Mouse (Mus musculus): ENCODE measurements at regions not wholly inside any gene's neighbourhood (a gene's known extent, or its start where the extent isn't known, plus 50 kb on each side); places are given as distances from the start of the nearest gene placed in this dataset.
A peak's percentile ranks its signal among the peaks of the same experiment; 100 is the strongest.

DNA sequence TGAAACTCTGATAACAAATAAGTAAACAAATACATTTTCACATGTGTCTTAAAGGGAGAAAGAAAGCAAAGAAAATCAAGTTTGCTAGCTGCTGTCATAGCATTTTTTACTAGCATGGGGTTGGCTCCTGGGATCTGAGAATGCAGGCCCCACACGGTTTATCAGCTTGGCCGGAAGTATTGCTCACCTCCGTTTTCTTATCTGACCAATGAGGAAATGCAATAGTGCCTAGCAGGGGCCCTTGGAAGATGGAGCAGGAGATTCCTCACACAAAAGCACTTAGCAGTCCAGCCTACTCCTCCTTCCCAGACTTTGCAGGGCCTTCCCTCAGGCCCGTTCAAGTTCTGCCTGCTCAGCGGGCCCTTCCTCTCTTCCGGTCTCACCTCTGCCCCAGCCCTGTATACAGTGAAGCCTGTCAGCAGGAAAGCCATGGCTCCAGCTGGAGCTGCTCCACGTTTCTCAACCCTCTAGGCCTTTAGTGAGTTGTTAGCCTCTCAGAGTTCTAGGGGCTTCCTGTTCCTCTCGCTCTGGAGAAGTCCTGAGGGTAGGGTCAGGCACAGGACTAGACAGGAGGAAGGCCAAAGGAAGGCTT lies 270.5 kb downstream of the Uaca start:
- H3K4me3 ChIP-seq (ENCODE audit: low read depth, low read length) = no peak overlapping the region
- H3K9ac ChIP-seq (ENCODE audit: low read length) = no peak overlapping the region
- no peaks in the 10 kb centered on the region for H3K27me3 ChIP-seq (replicated peaks; ENCODE audit: control insufficient read depth, insufficient read depth, low read length)
- no peaks in the 10 kb centered on the region for H3K9me3 ChIP-seq (replicated peaks; ENCODE audit: control insufficient read depth, low read length)
- H3K4me1 ChIP-seq (ENCODE audit: control insufficient read depth, insufficient read depth, low read length) = peaks cover 9% of the 10 kb centered on the region
- no peaks in the 10 kb centered on the region for H3K36me3 ChIP-seq (ENCODE audit: control insufficient read depth, insufficient read depth, low read length)
- DNase-seq (ENCODE audit: low spot score) (no peak), ATAC-seq (no peak)
- no peak overlapping the region for H3K4me2 ChIP-seq (ENCODE audit: low read length)
- no peak overlapping the region for H3K27ac ChIP-seq (ENCODE audit: low read depth, low read length)
- 83% methylated on average over 8 of the region's 8 CpGs for WGBS

GRCm38 (mm10) chr9:61069553-61070314 lies 275.4 kb downstream of the Uaca start:
- Histone ChIP-seq H3K4me2 (ENCODE audit: low read length) (no peak overlapping the region), H3K27me3 (replicated peaks; ENCODE audit: control insufficient read depth, insufficient read depth, low read length) (no peaks in the 10 kb centered on the region), H3K27ac (ENCODE audit: low read depth, low read length) (peak overlapping the region; percentile 44), H3K4me3 (ENCODE audit: low read depth, low read length) (no peak overlapping the region), H3K36me3 (ENCODE audit: control insufficient read depth, insufficient read depth, low read length) (no peaks in the 10 kb centered on the region), H3K9ac (ENCODE audit: low read length) (no peak overlapping the region), H3K9me3 (replicated peaks; ENCODE audit: control insufficient read depth, low read length) (no peaks in the 10 kb centered on the region), H3K4me1 (ENCODE audit: control insufficient read depth, insufficient read depth, low read length) (peaks cover 8% of the 10 kb centered on the region)
- WGBS = 41% methylated on average over 13 of the region's 13 CpGs
- peak; percentile 32 for DNase-seq (ENCODE audit: low spot score)
- no peak for ATAC-seq

DNA sequence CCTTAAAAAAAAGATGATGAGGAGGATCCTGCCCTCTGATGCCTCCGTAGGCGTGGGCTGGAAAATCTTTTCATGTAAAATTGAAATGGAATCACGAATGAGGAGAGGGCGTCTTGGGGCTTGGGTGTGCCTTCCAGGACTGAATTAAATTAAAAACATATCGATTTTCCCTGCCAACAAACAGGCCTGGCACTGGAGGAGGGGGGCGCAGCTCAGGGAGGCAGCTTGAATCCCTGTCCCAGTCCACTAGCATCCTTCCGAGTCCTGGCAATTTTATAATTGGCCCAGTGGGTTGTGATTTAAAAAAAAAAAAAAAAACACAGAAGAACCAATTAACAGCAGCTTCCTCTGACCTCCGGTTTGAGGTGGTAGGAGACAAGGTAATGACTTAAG lies 276.0 kb downstream of the Uaca start:
- peaks cover 8% of the 10 kb centered on the region for H3K4me1 ChIP-seq (ENCODE audit: control insufficient read depth, insufficient read depth, low read length)
- no peak overlapping the region for H3K4me2 ChIP-seq (ENCODE audit: low read length)
- H3K27me3 ChIP-seq (replicated peaks; ENCODE audit: control insufficient read depth, insufficient read depth, low read length) = no peaks in the 10 kb centered on the region
- H3K9me3 ChIP-seq (replicated peaks; ENCODE audit: control insufficient read depth, low read length) = no peaks in the 10 kb centered on the region
- no peak for DNase-seq (ENCODE audit: low spot score)
- no peaks in the 10 kb centered on the region for H3K36me3 ChIP-seq (ENCODE audit: control insufficient read depth, insufficient read depth, low read length)
- no peak overlapping the region for H3K9ac ChIP-seq (ENCODE audit: low read length)
- no peak for ATAC-seq
- H3K27ac ChIP-seq (ENCODE audit: low read depth, low read length) = no peak overlapping the region
- 34% methylated on average over 8 of the region's 8 CpGs for WGBS
- no peak overlapping the region for H3K4me3 ChIP-seq (ENCODE audit: low read depth, low read length)

DNA sequence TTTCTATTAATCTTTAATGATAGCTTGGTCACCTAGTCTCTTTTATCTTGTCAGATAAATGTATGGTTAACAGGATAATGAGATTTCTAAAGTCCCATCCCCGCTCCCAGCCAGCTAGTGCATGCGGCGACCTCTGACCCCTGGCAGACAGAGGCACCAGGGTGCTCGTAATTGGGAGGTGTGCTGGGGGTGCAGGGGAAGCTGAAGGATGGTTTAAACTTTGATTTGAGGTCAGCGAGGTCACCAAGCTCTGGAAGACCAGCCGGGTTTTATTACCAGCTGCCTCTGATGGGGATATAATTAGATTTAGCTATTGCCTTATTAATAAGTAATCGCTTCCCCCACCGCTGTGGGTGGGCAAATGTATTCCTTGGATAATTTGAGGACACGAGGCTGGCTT lies 276.5 kb downstream of the Uaca start:
- Histone ChIP-seq H3K36me3 (ENCODE audit: control insufficient read depth, insufficient read depth, low read length) (no peaks in the 10 kb centered on the region), H3K4me1 (ENCODE audit: control insufficient read depth, insufficient read depth, low read length) (peaks cover 8% of the 10 kb centered on the region), H3K9ac (ENCODE audit: low read length) (no peak overlapping the region), H3K4me2 (ENCODE audit: low read length) (no peak overlapping the region), H3K27me3 (replicated peaks; ENCODE audit: control insufficient read depth, insufficient read depth, low read length) (no peaks in the 10 kb centered on the region), H3K4me3 (ENCODE audit: low read depth, low read length) (no peak overlapping the region), H3K27ac (ENCODE audit: low read depth, low read length) (no peak overlapping the region), H3K9me3 (replicated peaks; ENCODE audit: control insufficient read depth, low read length) (no peaks in the 10 kb centered on the region)
- peak; percentile 53 for DNase-seq (ENCODE audit: low spot score)
- 33% methylated on average over 9 of the region's 9 CpGs for WGBS
- ATAC-seq = no peak

DNA sequence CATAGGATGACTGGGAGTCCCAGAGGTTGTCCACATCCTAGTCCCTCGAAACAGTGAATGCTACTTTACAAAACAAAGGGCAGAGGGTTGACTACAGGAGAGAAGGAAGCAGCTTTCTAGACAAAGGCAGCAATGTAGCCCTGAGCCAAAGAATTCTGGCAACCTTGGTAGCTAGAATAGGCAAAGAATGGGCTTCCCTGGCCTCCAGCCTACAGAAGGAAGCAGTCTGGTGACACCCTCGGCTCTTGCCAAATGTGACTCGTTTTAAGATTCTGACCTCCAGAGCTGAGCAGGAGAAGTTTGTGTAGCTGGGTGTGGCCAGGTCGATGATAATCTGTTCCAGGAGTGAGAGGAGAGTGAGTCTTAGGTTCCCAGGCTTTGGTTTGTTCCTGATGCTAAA lies 279.1 kb downstream of the Uaca start:
- DNase-seq (ENCODE audit: low spot score) = peak; percentile 64

DNA sequence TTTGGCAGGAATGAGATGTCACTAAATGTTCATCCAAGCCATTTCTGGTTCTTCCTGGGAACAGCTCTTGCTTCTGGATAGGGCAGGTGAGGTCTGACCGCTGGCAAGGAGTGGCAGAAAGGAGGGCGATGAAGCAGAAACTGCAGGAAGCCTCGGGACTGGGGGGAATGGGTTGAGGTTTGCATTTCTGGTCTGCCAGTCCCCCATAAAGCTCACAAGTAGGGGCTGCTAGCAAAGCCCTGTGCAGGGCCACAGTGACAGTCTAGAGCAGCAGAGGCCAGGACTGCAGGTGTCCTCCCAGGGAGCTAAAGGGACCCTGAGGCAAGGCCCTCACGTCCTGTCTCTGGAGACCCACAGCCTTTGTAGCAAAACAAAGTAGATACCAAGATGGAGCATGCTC lies 280.7 kb downstream of the Uaca start:
- Histone ChIP-seq H3K4me3 (ENCODE audit: low read depth, low read length) (no peak overlapping the region), H3K36me3 (ENCODE audit: control insufficient read depth, insufficient read depth, low read length) (no peaks in the 10 kb centered on the region), H3K27me3 (replicated peaks; ENCODE audit: control insufficient read depth, insufficient read depth, low read length) (no peaks in the 10 kb centered on the region), H3K4me2 (ENCODE audit: low read length) (no peak overlapping the region), H3K9me3 (replicated peaks; ENCODE audit: control insufficient read depth, low read length) (no peaks in the 10 kb centered on the region), H3K4me1 (ENCODE audit: control insufficient read depth, insufficient read depth, low read length) (peaks cover 2% of the 10 kb centered on the region; the same call in 1 of the 2 replicates), H3K9ac (ENCODE audit: low read length) (no peak overlapping the region), H3K27ac (ENCODE audit: low read depth, low read length) (no peak overlapping the region)
- DNase-seq (ENCODE audit: low spot score) (no peak), ATAC-seq (no peak)
- WGBS = 71% methylated on average over 4 of the region's 4 CpGs

More for the DNA sequence above, 279.1 kb downstream of the Uaca start:
- H3K4me1 ChIP-seq (ENCODE audit: control insufficient read depth, insufficient read depth, low read length) = peaks cover 6% of the 10 kb centered on the region; the same call in 1 of the 2 replicates
- H3K9ac ChIP-seq (ENCODE audit: low read length) = no peak overlapping the region
- ATAC-seq = no peak
- 42% methylated on average over 4 of the region's 4 CpGs for WGBS
- no peaks in the 10 kb centered on the region for H3K27me3 ChIP-seq (replicated peaks; ENCODE audit: control insufficient read depth, insufficient read depth, low read length)
- H3K9me3 ChIP-seq (replicated peaks; ENCODE audit: control insufficient read depth, low read length) = no peaks in the 10 kb centered on the region
- H3K4me2 ChIP-seq (ENCODE audit: low read length) = no peak overlapping the region
- no peak overlapping the region for H3K27ac ChIP-seq (ENCODE audit: low read depth, low read length)
- H3K4me3 ChIP-seq (ENCODE audit: low read depth, low read length) = no peak overlapping the region
- no peaks in the 10 kb centered on the region for H3K36me3 ChIP-seq (ENCODE audit: control insufficient read depth, insufficient read depth, low read length)

GRCm38 (mm10) chr9:61077181-61077580 lies 282.8 kb downstream of the Uaca start:
- no peaks in the 10 kb centered on the region for H3K9me3 ChIP-seq (replicated peaks; ENCODE audit: control insufficient read depth, low read length)
- DNase-seq (ENCODE audit: low spot score) (peak; percentile 42), ATAC-seq (no peak)
- H3K9ac ChIP-seq (ENCODE audit: low read length) = no peak overlapping the region
- no peak overlapping the region for H3K4me2 ChIP-seq (ENCODE audit: low read length)
- no peak overlapping the region for H3K4me3 ChIP-seq (ENCODE audit: low read depth, low read length)
- no peaks in the 10 kb centered on the region for H3K36me3 ChIP-seq (ENCODE audit: control insufficient read depth, insufficient read depth, low read length)
- WGBS = 70% methylated on average over 2 of the region's 2 CpGs
- H3K27me3 ChIP-seq (replicated peaks; ENCODE audit: control insufficient read depth, insufficient read depth, low read length) = no peaks in the 10 kb centered on the region
- peaks cover 11% of the 10 kb centered on the region for H3K4me1 ChIP-seq (ENCODE audit: control insufficient read depth, insufficient read depth, low read length)
- H3K27ac ChIP-seq (ENCODE audit: low read depth, low read length) = no peak overlapping the region

DNA sequence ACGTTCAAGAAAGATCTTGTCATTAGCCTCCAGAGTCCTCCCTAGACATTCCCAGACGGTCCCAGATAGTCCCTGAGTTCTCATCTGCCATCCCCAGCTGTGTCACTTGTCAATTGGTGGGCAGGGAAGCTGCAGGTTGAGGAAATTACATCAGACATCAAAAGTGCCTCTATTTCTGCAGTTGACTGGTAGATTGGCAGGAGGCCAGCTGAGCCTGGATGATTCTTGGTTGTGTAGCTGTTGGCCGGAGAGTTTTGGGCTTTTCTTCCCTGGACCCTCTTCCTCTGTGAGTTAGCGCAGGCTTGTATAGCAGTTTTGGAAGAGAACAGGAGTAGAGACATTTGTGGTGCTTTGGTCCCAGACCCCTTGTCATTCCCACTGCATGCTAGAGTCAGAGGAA lies 283.5 kb downstream of the Uaca start:
- H3K9ac ChIP-seq (ENCODE audit: low read length) = no peak overlapping the region
- peaks cover 15% of the 10 kb centered on the region for H3K4me1 ChIP-seq (ENCODE audit: control insufficient read depth, insufficient read depth, low read length)
- no peaks in the 10 kb centered on the region for H3K27me3 ChIP-seq (replicated peaks; ENCODE audit: control insufficient read depth, insufficient read depth, low read length)
- H3K4me2 ChIP-seq (ENCODE audit: low read length) = no peak overlapping the region
- no peaks in the 10 kb centered on the region for H3K36me3 ChIP-seq (ENCODE audit: control insufficient read depth, insufficient read depth, low read length)
- ATAC-seq = no peak
- WGBS = 75% methylated on average over 4 of the region's 4 CpGs
- no peak for DNase-seq (ENCODE audit: low spot score)
- H3K27ac ChIP-seq (ENCODE audit: low read depth, low read length) = no peak overlapping the region
- H3K4me3 ChIP-seq (ENCODE audit: low read depth, low read length) = no peak overlapping the region
- no peaks in the 10 kb centered on the region for H3K9me3 ChIP-seq (replicated peaks; ENCODE audit: control insufficient read depth, low read length)

GRCm38 (mm10) chr9:61081474-61082021 lies 287.2 kb downstream of the Uaca start:
- Histone ChIP-seq H3K9ac (ENCODE audit: low read length) (no peak overlapping the region), H3K36me3 (ENCODE audit: control insufficient read depth, insufficient read depth, low read length) (no peaks in the 10 kb centered on the region)
- WGBS = 2% methylated on average over 16 of the region's 16 CpGs

More at GRCm38 (mm10) chr9:61081474-61082021, 287.2 kb downstream of the Uaca start:
- DNase-seq (ENCODE audit: low spot score) (peak; percentile 89), ATAC-seq (peak; percentile 86)
- Histone ChIP-seq H3K27me3 (replicated peaks; ENCODE audit: control insufficient read depth, insufficient read depth, low read length) (no peaks in the 10 kb centered on the region), H3K4me3 (ENCODE audit: low read depth, low read length) (no peak overlapping the region), H3K4me2 (ENCODE audit: low read length) (peak overlapping the region; percentile 6; the same call in 1 of the 2 replicates), H3K4me1 (ENCODE audit: control insufficient read depth, insufficient read depth, low read length) (peaks cover 17% of the 10 kb centered on the region), H3K27ac (ENCODE audit: low read depth, low read length) (peak overlapping the region; percentile 63), H3K9me3 (replicated peaks; ENCODE audit: control insufficient read depth, low read length) (no peaks in the 10 kb centered on the region)
